Mouse (Mus musculus): ENCODE results near the gene AC170998.1.

GRCm38 (mm10) chr17:28736486-28736885 lies 10.6 kb downstream of the AC170998.1 start:
- TF ChIP-seq CTCF (IDR thresholded peaks at IDR 0.05; ENCODE audit: low read depth) = no peak
- TF ChIP-seq EP300 (IDR thresholded peaks at IDR 0.05; ENCODE audit: low read depth) = no peak
